Mouse (Mus musculus): Measurements from ENCODE around the gene Slpi. TPM values are rescaled to one million over a fixed set of nuclear protein-coding genes. Genes with fewer than 3 reads are reported as not detected.

Slpi gene
- total and polyA plus RNA-seq, 3 experiments, result not detected

- no peak overlapping the region for H3K27ac ChIP-seq (ENCODE audit: control insufficient read depth, low read depth, low read length)
Observed at GRCm38 (mm10) chr2:164360974-164361657, 27.8 kb downstream of the Slpi start.

GRCm38 (mm10) chr2:164359668-164360067 is 29.2 kb downstream of the Slpi start:
- H3K4me3 ChIP-seq (ENCODE audit: control insufficient read depth in 1 of 2, insufficient read depth in 1 of 2, low read depth in 2 of 2, low read length in 2 of 2), result no peak overlapping the region

More at GRCm38 (mm10) chr2:164360974-164361657, 27.8 kb downstream of the Slpi start:
- H3K4me1 ChIP-seq (ENCODE audit: control insufficient read depth in 1 of 2, insufficient read depth in 2 of 2, low read length in 2 of 2), result peaks cover 0 to 3% of the 10 kb centered on the region in 2 experiments; a peak in 1 of 4 replicates
- H3K9me3 ChIP-seq (replicated peaks; ENCODE audit: insufficient read depth, low read length), result no peaks in the 10 kb centered on the region
- TF ChIP-seq ETS1 (IDR thresholded peaks at IDR 0.05; ENCODE audit: low read depth, low read length), result peak; percentile 84
- TF ChIP-seq HCFC1 (IDR thresholded peaks at IDR 0.05; ENCODE audit: low read depth, low read length), result no peak
- TF ChIP-seq MAFK (IDR thresholded peaks at IDR 0.05; ENCODE audit: borderline replicate concordance, low read depth, low read length), result peak; percentile 81
- no peak overlapping the region for H3K9ac ChIP-seq (ENCODE audit: control insufficient read depth, low read depth, low read length, poor library complexity, severe bottlenecking)
- H3K36me3 ChIP-seq (ENCODE audit: control insufficient read depth in 1 of 2, insufficient read depth in 2 of 2, low read length in 2 of 2), result peaks cover 0 to 2% of the 10 kb centered on the region in 2 experiments; a peak in 1 of 4 replicates
- no peak overlapping the region for H3K4me3 ChIP-seq (ENCODE audit: control insufficient read depth in 1 of 2, insufficient read depth in 1 of 2, low read depth in 2 of 2, low read length in 2 of 2)
- DNase-seq (ENCODE audit: low read depth, low spot score), result peak; percentile 12
- no peaks in the 10 kb centered on the region for H3K79me2 ChIP-seq (ENCODE audit: control insufficient read depth, insufficient read depth, low read length, poor library complexity)
- H3K27me3 ChIP-seq (ENCODE audit: control insufficient read depth in 1 of 2, insufficient read depth in 2 of 2, low read length in 2 of 2), result no peaks in the 10 kb centered on the region; a peak in 2 of 4 replicates

GRCm38 (mm10) chr2:164359031-164359430 is 29.9 kb downstream of the Slpi start:
- Histone ChIP-seq H3K4me1 (ENCODE audit: control insufficient read depth in 1 of 2, insufficient read depth in 2 of 2, low read length in 2 of 2) (peaks cover 0 to 3% of the 10 kb centered on the region in 2 experiments; a peak in 1 of 4 replicates), H3K9me3 (replicated peaks; ENCODE audit: insufficient read depth, low read length) (no peaks in the 10 kb centered on the region), H3K36me3 (ENCODE audit: control insufficient read depth in 1 of 2, insufficient read depth in 2 of 2, low read length in 2 of 2) (peaks cover 0 to 2% of the 10 kb centered on the region in 2 experiments; a peak in 1 of 4 replicates), H3K27me3 (ENCODE audit: control insufficient read depth in 1 of 2, insufficient read depth in 2 of 2, low read length in 2 of 2) (peaks cover 0 to 1% of the 10 kb centered on the region in 2 experiments; a peak in 1 of 4 replicates), H3K27ac (ENCODE audit: control insufficient read depth, low read depth, low read length) (no peak overlapping the region), H3K9ac (ENCODE audit: control insufficient read depth, low read depth, low read length, poor library complexity, severe bottlenecking) (no peak overlapping the region), H3K79me2 (ENCODE audit: control insufficient read depth, insufficient read depth, low read length, poor library complexity) (no peaks in the 10 kb centered on the region), H3K4me3 (ENCODE audit: control insufficient read depth in 1 of 2, insufficient read depth in 1 of 2, low read depth in 2 of 2, low read length in 2 of 2) (no peak overlapping the region)
- TF ChIP-seq ZC3H11A (IDR thresholded peaks at IDR 0.05; ENCODE audit: low read depth, low read length) (no peak), MXI1 (IDR thresholded peaks at IDR 0.05; ENCODE audit: low read depth, low read length) (no peak), ETS1 (IDR thresholded peaks at IDR 0.05; ENCODE audit: low read depth, low read length) (no peak), CHD2 (IDR thresholded peaks at IDR 0.05; ENCODE audit: low read length) (no peak), NRF1 (IDR thresholded peaks at IDR 0.05; ENCODE audit: insufficient read depth, low read depth, low read length, poor library complexity, severe bottlenecking) (no peak), HCFC1 (IDR thresholded peaks at IDR 0.05; ENCODE audit: low read depth, low read length) (no peak), CHD1 (IDR thresholded peaks at IDR 0.05; ENCODE audit: low read depth, low read length) (no peak), MEF2A (IDR thresholded peaks at IDR 0.05; ENCODE audit: extremely low read depth, insufficient replicate concordance, low read depth, low read length, poor library complexity, severe bottlenecking) (no peak), E2F4 (IDR thresholded peaks at IDR 0.05; ENCODE audit: borderline replicate concordance, low read depth, low read length) (no peak), UBTF (IDR thresholded peaks at IDR 0.05; ENCODE audit: borderline replicate concordance, insufficient read depth, low read depth, low read length) (no peak), JUND (IDR thresholded peaks at IDR 0.05; ENCODE audit: low read depth, low read length) (no peak), ZMIZ1 (IDR thresholded peaks at IDR 0.05; ENCODE audit: low read depth, low read length) (no peak), NELFE (IDR thresholded peaks at IDR 0.05; ENCODE audit: low read depth, low read length) (no peak), EP300 (IDR thresholded peaks at IDR 0.05; ENCODE audit: low read depth in 1 of 2, low read length in 2 of 2) (no peak), USF1 (IDR thresholded peaks at IDR 0.05; ENCODE audit: low read depth, low read length) (no peak), TCF12 (IDR thresholded peaks at IDR 0.05; ENCODE audit: low read depth, low read length) (no peak), MAFK (IDR thresholded peaks at IDR 0.05; ENCODE audit: borderline replicate concordance, low read depth, low read length) (no peak)
- no peak for DNase-seq (ENCODE audit: low read depth, low spot score)

More at GRCm38 (mm10) chr2:164359668-164360067, 29.2 kb downstream of the Slpi start:
- Histone ChIP-seq H3K79me2 (ENCODE audit: control insufficient read depth, insufficient read depth, low read length, poor library complexity) (no peaks in the 10 kb centered on the region), H3K27me3 (ENCODE audit: control insufficient read depth in 1 of 2, insufficient read depth in 2 of 2, low read length in 2 of 2) (peaks cover 0 to 1% of the 10 kb centered on the region in 2 experiments; a peak in 2 of 4 replicates), H3K4me1 (ENCODE audit: control insufficient read depth in 1 of 2, insufficient read depth in 2 of 2, low read length in 2 of 2) (peaks cover 0 to 3% of the 10 kb centered on the region in 2 experiments; a peak in 1 of 4 replicates), H3K9me3 (replicated peaks; ENCODE audit: insufficient read depth, low read length) (no peaks in the 10 kb centered on the region), H3K36me3 (ENCODE audit: control insufficient read depth in 1 of 2, insufficient read depth in 2 of 2, low read length in 2 of 2) (peaks cover 0 to 2% of the 10 kb centered on the region in 2 experiments; a peak in 1 of 4 replicates), H3K27ac (ENCODE audit: control insufficient read depth, low read depth, low read length) (no peak overlapping the region), H3K9ac (ENCODE audit: control insufficient read depth, low read depth, low read length, poor library complexity, severe bottlenecking) (no peak overlapping the region)
- DNase-seq (ENCODE audit: low read depth, low spot score), result no peak
- TF ChIP-seq TAL1 (IDR thresholded peaks at IDR 0.05; ENCODE audit: low read length), result no peak
- no peak for TF ChIP-seq NRF1 (IDR thresholded peaks at IDR 0.05; ENCODE audit: insufficient read depth, low read depth, low read length, poor library complexity, severe bottlenecking)
- no peak for TF ChIP-seq MAX (IDR thresholded peaks at IDR 0.05; ENCODE audit: low read length)
- no peak for TF ChIP-seq MYB (IDR thresholded peaks at IDR 0.05; ENCODE audit: low read depth, low read length)
- no peak for TF ChIP-seq POLR2AphosphoS5 (IDR thresholded peaks at IDR 0.05; ENCODE audit: borderline replicate concordance, low read depth, low read length)
- TF ChIP-seq CTCF (IDR thresholded peaks at IDR 0.05 in 2 of 3, conservative IDR thresholded peaks at IDR 0.05 in 1 of 3; ENCODE audit: control insufficient read depth in 1 of 3, insufficient read depth in 1 of 3, low read depth in 2 of 3, low read length in 3 of 3, poor library complexity in 1 of 3, severe bottlenecking in 1 of 3), result no peak
- TF ChIP-seq USF2 (IDR thresholded peaks at IDR 0.05; ENCODE audit: borderline replicate concordance in 1 of 2, insufficient read depth in 1 of 2, low read depth in 1 of 2, low read length in 2 of 2), result no peak
- TF ChIP-seq SMC3 (IDR thresholded peaks at IDR 0.05; ENCODE audit: low read depth, low read length), result no peak

Measured in MEL (cell line).